Mouse (Mus musculus): ENCODE data around the gene Ccn1. TPM values are rescaled to one million over a fixed set of nuclear protein-coding genes. Genes with fewer than 3 reads are reported as not detected.
A peak's percentile ranks its signal among the peaks of the same experiment; 100 is the strongest.

The Ccn1 gene
- polyA plus RNA-seq, 1 experiment = 2.8 TPM

GRCm38 (mm10) chr3:145684201-145684600 is 34.4 kb upstream of the Ccn1 start:
- 77% methylated on average over 4 of the region's 4 CpGs for WGBS
- H3K27me3 ChIP-seq (ENCODE audit: control insufficient read depth, insufficient read depth, low read length) = no peaks in the 10 kb centered on the region; the same call in 1 of the 2 replicates
- peaks cover under 1% of the 10 kb centered on the region for H3K4me1 ChIP-seq (ENCODE audit: control insufficient read depth, insufficient read depth, low read length)
- TF ChIP-seq POLR2A (IDR thresholded peaks at IDR 0.05; ENCODE audit: borderline replicate concordance, insufficient read depth, low read length) (no peak), CTCF (IDR thresholded peaks at IDR 0.05; ENCODE audit: borderline replicate concordance, insufficient read depth, low read depth, low read length) (no peak)
- H3K4me3 ChIP-seq (replicated peaks; ENCODE audit: insufficient read depth, low read depth, low read length) = no peak overlapping the region
- no peak for DNase-seq
- H3K27ac ChIP-seq (ENCODE audit: insufficient read depth, low read length) = no peak overlapping the region

GRCm38 (mm10) chr3:145681348-145681935 is 31.7 kb upstream of the Ccn1 start:
- no peak overlapping the region for H3K27ac ChIP-seq (ENCODE audit: insufficient read depth, low read length)

GRCm38 (mm10) chr3:145680686-145681085 is 30.9 kb upstream of the Ccn1 start:
- no peak for DNase-seq
- Histone ChIP-seq H3K4me1 (ENCODE audit: control insufficient read depth, insufficient read depth, low read length) (no peaks in the 10 kb centered on the region; the same call in 1 of the 2 replicates), H3K27ac (ENCODE audit: insufficient read depth, low read length) (no peak overlapping the region), H3K4me3 (replicated peaks; ENCODE audit: insufficient read depth, low read depth, low read length) (no peak overlapping the region), H3K27me3 (ENCODE audit: control insufficient read depth, insufficient read depth, low read length) (no peaks in the 10 kb centered on the region; the same call in 1 of the 2 replicates)
- TF ChIP-seq POLR2A (IDR thresholded peaks at IDR 0.05; ENCODE audit: borderline replicate concordance, insufficient read depth, low read length) = no peak
- TF ChIP-seq CTCF (IDR thresholded peaks at IDR 0.05; ENCODE audit: borderline replicate concordance, insufficient read depth, low read depth, low read length) = no peak
- 98% methylated on average over 5 of the region's 5 CpGs for WGBS

More at GRCm38 (mm10) chr3:145681348-145681935, 31.7 kb upstream of the Ccn1 start:
- H3K27me3 ChIP-seq (ENCODE audit: control insufficient read depth, insufficient read depth, low read length) = no peaks in the 10 kb centered on the region; the same call in 1 of the 2 replicates
- 8% methylated on average over 10 of the region's 10 CpGs for WGBS
- DNase-seq = peak; percentile 62 to 81
- TF ChIP-seq POLR2A (IDR thresholded peaks at IDR 0.05; ENCODE audit: borderline replicate concordance, insufficient read depth, low read length) (no peak), CTCF (IDR thresholded peaks at IDR 0.05; ENCODE audit: borderline replicate concordance, insufficient read depth, low read depth, low read length) (no peak)
- peak overlapping the region; percentile 4 for H3K4me3 ChIP-seq (replicated peaks; ENCODE audit: insufficient read depth, low read depth, low read length)
- H3K4me1 ChIP-seq (ENCODE audit: control insufficient read depth, insufficient read depth, low read length) = no peaks in the 10 kb centered on the region; the same call in 1 of the 2 replicates

- DNase-seq = no peak
- Histone ChIP-seq H3K27ac (ENCODE audit: insufficient read depth, low read length) (no peak overlapping the region), H3K27me3 (ENCODE audit: control insufficient read depth, insufficient read depth, low read length) (no peaks in the 10 kb centered on the region), H3K4me1 (ENCODE audit: control insufficient read depth, insufficient read depth, low read length) (no peaks in the 10 kb centered on the region; the same call in 1 of the 2 replicates), H3K4me3 (replicated peaks; ENCODE audit: insufficient read depth, low read depth, low read length) (no peak overlapping the region)
- TF ChIP-seq CTCF (IDR thresholded peaks at IDR 0.05; ENCODE audit: borderline replicate concordance, insufficient read depth, low read depth, low read length) = no peak
- no peak for TF ChIP-seq POLR2A (IDR thresholded peaks at IDR 0.05; ENCODE audit: borderline replicate concordance, insufficient read depth, low read length)
- 79% methylated on average over 6 of the region's 6 CpGs for WGBS
Measured at GRCm38 (mm10) chr3:145676212-145676611, 26.4 kb upstream of the Ccn1 start.

- TF ChIP-seq POLR2A (IDR thresholded peaks at IDR 0.05; ENCODE audit: borderline replicate concordance, insufficient read depth, low read length) (no peak), CTCF (IDR thresholded peaks at IDR 0.05; ENCODE audit: borderline replicate concordance, insufficient read depth, low read depth, low read length) (no peak)
- Histone ChIP-seq H3K27ac (ENCODE audit: insufficient read depth, low read length) (no peak overlapping the region), H3K4me1 (ENCODE audit: control insufficient read depth, insufficient read depth, low read length) (no peaks in the 10 kb centered on the region), H3K4me3 (replicated peaks; ENCODE audit: insufficient read depth, low read depth, low read length) (no peak overlapping the region), H3K27me3 (ENCODE audit: control insufficient read depth, insufficient read depth, low read length) (no peaks in the 10 kb centered on the region)
- 40% methylated on average over 2 of the region's 2 CpGs for WGBS
- no peak for DNase-seq
Measured at GRCm38 (mm10) chr3:145674815-145675214, 25.0 kb upstream of the Ccn1 start.

- no peak for DNase-seq
- no peak for TF ChIP-seq POLR2A (IDR thresholded peaks at IDR 0.05; ENCODE audit: borderline replicate concordance, insufficient read depth, low read length)
- no peak for TF ChIP-seq CTCF (IDR thresholded peaks at IDR 0.05; ENCODE audit: borderline replicate concordance, insufficient read depth, low read depth, low read length)
- Histone ChIP-seq H3K27me3 (ENCODE audit: control insufficient read depth, insufficient read depth, low read length) (no peaks in the 10 kb centered on the region; the same call in 1 of the 2 replicates), H3K4me3 (replicated peaks; ENCODE audit: insufficient read depth, low read depth, low read length) (no peak overlapping the region), H3K27ac (ENCODE audit: insufficient read depth, low read length) (no peak overlapping the region), H3K4me1 (ENCODE audit: control insufficient read depth, insufficient read depth, low read length) (no peaks in the 10 kb centered on the region; the same call in 1 of the 2 replicates)
- 92% methylated on average over 4 of the region's 4 CpGs for WGBS
Measured at GRCm38 (mm10) chr3:145666383-145666782, 16.6 kb upstream of the Ccn1 start.

- TF ChIP-seq CTCF (IDR thresholded peaks at IDR 0.05; ENCODE audit: borderline replicate concordance, insufficient read depth, low read depth, low read length) (no peak), POLR2A (IDR thresholded peaks at IDR 0.05; ENCODE audit: borderline replicate concordance, insufficient read depth, low read length) (no peak)
- H3K4me1 ChIP-seq (ENCODE audit: control insufficient read depth, insufficient read depth, low read length) = 0 out of 2 replicates have a peak, but pooled peaks cover 4% of the 10 kb centered on the region
- DNase-seq = no peak
- 28% methylated on average over 14 of the region's 14 CpGs for WGBS
- no peak overlapping the region for H3K27ac ChIP-seq (ENCODE audit: insufficient read depth, low read length)
- no peak overlapping the region for H3K4me3 ChIP-seq (replicated peaks; ENCODE audit: insufficient read depth, low read depth, low read length)
- no peaks in the 10 kb centered on the region; the same call in 1 of the 2 replicates for H3K27me3 ChIP-seq (ENCODE audit: control insufficient read depth, insufficient read depth, low read length)
Measured at GRCm38 (mm10) chr3:145656993-145657713, 7.4 kb upstream of the Ccn1 start.

All from cerebellum, adult 2 months (tissue).